Mouse (Mus musculus): Measurements from ENCODE around the gene Mylk4.

Gene Mylk4

DNA sequence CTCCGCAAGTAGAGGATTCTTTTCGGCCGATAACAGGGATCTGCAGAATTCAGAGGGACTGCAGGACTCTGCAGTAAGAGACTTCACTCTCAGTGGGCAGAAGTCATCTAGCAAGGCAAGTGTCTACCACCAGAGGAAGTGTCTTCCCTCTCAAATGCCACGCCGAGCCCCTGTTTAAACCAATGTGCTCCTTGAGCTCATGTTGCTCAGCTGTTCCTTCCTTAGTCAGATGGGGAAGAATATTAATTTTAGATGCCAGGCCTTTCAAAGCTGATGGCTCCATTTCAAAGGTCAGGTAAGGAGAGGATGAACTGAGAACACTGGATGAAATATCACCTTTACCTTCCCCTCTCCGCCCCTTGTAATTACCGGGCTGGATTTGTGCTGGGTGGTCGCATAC is at the start of gene Mylk4:
TSS of gene Mylk4 (minus strand) at position 139 of the 400 bp plus-strand sequence.
- no peak for DNase-seq

GRCm38 (mm10) chr13:32833237-32833636 is 49.5 kb upstream of the Mylk4 start:
- no peak for DNase-seq

DNA sequence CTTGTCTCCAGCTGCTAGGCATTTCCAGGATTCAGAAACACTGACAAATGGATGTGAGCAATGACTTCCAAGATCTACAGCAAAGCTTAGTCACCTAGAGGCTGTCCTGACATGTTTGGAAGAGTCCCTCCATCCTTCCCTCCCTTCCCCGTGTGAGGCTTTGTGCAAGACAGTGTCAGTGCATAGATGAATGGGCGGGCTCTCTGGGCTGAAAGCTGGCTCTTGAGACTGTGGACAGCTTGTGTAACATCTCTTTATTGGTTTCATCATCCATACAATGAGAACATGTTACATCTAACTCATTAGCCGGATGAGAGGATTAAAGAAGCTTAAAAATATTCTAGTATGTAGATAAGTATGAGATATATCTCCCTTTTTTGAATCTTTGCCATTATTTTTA is 49.0 kb upstream of the Mylk4 start:
- no peak for DNase-seq

DNA sequence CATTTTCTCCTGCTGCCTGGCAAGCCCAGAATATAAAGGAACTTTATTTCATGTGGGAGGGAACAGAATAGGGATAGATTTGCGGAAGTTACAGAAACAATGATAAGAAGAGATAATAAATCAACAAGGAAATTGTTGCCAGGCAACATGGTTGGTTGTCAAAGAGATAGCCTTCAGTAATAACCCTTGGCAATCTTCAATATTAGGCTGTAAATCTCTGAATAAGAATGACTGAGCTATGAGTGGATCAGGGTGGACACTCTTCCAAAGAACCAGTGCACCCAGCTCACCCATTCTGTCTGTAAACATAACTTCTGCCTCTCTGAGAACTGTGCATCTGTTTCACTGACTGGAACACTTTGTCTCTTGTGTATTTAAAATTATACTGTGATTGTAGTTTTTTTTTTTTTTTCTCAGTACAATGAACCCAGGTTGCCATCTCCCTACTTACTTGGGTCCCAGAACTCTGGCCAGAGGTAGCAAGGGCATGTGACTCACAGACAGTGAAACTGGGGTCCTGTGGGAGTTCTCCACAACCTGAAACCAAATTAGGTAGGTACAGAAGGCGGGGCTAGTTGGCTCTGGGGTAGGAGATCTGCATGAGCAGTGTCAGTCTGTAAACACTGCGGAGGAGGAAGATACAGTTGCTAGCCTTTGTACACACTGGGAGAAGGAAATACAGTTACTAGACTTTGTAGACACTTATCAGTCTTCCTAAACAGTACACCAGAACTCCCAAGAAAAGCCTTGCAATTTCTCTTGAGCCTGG is 47.9 kb upstream of the Mylk4 start:
- no peak for DNase-seq

DNA sequence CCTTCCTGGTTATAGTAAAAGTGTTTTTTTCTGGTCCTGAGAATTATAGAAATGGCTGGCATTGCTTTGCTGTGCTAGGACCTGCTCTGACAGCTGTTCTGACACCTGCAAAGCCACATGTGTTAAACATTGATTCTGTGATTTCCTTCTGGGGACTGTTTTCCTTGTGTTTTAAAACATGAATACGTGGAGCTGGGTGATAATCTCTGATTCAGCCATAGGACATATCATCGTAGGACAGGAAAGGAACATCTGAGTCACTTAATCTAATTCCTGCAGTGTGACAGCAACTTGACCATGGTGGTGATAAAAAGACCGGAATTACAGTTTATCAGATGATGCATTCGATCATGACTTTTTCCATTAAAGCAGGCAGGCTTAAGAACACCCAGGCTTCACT is 45.1 kb upstream of the Mylk4 start:
- no peak for DNase-seq

- peak; percentile 65 for DNase-seq
Observed at GRCm38 (mm10) chr13:32827951-32828350, 44.2 kb upstream of the Mylk4 start.

GRCm38 (mm10) chr13:32827111-32827822 is 43.5 kb upstream of the Mylk4 start:
- no peak for DNase-seq

DNA sequence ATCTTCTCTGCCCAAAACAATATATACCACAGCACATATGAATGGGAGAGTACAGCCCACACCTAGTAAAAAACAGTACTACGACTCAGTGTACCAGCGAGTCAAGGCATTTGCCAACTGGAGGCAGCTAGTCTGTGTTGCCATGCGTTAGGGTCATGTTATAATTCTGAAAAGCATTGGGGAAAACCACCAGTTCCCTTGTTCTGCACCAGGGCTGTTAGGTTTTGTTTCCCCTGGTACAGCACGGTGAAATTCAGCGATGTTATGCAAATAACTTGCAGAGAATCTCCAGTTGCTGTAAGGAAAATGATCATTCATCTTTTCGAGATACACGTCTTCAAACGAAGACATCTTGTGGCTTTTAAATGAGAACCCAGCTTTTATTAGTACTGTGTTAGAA is 41.8 kb upstream of the Mylk4 start:
- no peak for DNase-seq

DNA sequence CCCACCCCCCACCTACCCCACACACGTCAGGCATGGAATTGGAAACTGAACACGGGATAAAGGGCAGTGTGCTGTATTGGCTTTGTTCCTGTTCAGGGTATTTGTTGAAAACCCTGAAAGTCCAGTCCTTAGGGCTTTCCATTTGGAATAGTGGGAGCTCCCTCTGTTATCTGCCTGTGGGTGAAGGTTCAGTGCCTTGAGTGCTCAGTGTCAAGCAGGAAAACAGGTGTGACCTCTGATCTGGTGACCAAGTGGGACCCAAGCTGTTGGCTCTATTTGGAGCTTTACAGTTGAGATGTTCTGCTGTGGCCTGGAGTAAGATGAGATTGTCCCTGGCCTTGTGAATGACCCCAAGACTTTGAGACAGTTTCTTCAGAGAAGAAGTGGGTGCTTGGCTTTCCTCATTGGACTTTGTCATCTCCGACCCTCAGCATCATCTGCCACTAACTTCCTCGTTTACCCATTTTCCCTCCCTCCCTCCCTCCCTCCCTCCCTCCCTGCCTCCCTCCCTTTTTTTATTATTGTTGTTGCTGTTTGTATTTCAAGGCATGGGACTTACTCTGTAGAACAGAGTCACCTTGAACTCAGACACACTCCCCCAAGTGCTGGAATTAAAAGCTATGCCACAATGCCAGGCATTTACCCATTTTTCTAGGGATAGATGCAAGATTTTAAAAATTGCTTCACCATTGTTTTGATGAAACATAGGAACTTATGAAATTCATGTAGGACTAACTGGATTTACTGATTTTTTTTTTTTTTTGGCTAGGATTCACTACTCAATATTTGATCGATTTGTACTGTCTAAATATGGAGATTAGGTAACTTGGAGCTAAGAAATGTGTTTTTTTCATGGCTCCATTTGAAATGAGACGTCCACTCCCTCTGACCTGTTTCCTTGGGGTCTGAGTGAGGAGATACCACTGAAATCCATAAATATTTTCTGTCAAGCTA is 40.9 kb upstream of the Mylk4 start:
- DNase-seq: no peak

DNA sequence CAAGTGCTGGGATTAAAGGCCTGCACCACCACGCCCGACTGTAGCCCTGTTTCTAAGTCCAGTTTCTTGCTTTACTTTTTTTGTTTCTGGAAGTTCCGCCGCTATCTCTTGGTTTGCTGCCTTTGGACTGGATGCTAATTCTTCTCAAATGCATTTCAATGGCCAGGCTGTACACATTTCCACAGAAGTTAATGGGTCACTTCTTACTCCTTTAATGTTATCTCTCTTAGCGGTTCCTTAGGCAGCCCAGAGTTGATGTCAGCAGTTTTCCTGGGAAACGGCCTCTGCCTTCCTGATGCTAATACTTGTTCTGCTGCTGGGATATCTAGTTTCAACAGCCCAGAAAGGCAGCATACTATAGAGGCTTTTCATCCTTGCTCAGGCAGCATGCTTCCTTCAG is 39.4 kb upstream of the Mylk4 start:
- no peak for DNase-seq

GRCm38 (mm10) chr13:32821671-32822070 is 37.9 kb upstream of the Mylk4 start:
- no peak for DNase-seq

- DNase-seq: no peak
Observed at GRCm38 (mm10) chr13:32819926-32820325, 36.2 kb upstream of the Mylk4 start.

GRCm38 (mm10) chr13:32819241-32819640 is 35.5 kb upstream of the Mylk4 start:
- no peak for DNase-seq

GRCm38 (mm10) chr13:32807624-32808023 is 23.9 kb upstream of the Mylk4 start:
- no peak for DNase-seq

- DNase-seq: no peak
Observed at GRCm38 (mm10) chr13:32806820-32807219, 23.1 kb upstream of the Mylk4 start.

- DNase-seq: no peak
Observed at GRCm38 (mm10) chr13:32803701-32804345, 20.1 kb upstream of the Mylk4 start.

DNA sequence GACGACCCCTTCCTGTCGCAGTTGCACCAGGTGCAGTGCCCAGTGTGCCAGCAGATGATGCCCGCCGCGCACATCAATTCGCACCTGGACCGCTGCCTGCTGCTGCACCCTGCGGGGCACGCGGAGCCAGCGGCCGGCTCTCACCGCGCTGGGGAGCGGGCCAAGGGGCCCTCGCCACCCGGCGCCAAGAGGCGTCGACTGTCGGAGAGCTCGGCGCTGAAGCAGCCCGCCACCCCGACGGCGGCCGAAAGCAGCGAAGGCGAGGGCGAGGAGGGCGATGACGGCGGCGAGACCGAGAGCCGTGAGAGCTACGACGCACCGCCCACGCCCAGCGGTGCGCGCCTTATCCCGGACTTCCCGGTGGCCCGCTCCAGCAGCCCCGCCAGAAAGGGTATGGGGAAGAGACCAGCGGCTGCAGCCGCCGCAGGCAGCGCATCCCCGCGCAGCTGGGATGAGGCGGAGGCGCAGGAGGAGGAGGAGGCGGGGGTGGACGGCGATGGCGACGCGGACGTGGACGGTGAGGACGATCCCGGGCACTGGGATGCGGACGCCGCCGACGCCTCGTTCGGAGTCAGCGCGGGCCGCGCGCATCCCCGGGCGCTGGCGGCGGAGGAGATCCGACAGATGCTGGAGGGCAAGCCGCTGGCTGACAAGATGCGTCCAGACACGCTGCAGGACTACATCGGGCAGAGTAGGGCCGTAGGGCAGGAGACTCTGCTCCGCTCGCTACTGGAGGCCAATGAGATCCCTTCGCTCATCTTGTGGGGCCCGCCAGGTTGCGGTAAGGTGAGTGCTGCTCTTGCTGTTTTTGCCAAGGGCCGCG is 18.7 kb upstream of the Mylk4 start, which contains the start of gene D930007J09Rik:
TSS of gene D930007J09Rik (minus strand) at position 591 of the 823 bp plus-strand sequence.
- peak; percentile 26 for DNase-seq

DNA sequence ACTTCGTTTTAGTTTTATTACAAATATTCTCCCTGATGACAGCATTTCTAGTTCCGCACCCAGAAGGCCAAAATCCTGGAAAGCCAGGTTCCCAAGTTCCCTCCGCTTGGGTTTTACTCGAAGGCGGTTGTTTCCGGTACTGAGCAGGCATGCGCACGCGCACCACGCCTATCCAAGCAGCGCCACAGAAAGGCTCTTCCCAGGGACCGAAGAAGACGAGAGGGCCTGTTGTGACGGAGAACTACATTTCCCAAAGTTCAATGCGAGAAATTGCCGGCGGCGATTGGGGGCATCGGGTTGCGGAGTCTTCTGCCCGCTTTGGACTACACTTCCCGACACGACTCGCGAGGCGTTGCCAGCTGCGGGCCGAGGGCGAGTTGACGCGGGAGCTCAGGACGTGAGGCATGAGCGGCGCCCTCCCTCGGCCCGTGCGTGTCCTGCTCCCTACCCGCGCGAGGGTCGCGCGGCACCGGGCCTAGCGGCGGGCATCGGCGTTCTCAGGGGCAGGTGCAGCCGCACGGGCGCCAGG is 18.0 kb upstream of the Mylk4 start, which contains the start of gene Wrnip1:
TSS of gene Wrnip1 (plus strand) at position 346 of the 529 bp plus-strand sequence.
- peak; percentile 99 for DNase-seq

DNA sequence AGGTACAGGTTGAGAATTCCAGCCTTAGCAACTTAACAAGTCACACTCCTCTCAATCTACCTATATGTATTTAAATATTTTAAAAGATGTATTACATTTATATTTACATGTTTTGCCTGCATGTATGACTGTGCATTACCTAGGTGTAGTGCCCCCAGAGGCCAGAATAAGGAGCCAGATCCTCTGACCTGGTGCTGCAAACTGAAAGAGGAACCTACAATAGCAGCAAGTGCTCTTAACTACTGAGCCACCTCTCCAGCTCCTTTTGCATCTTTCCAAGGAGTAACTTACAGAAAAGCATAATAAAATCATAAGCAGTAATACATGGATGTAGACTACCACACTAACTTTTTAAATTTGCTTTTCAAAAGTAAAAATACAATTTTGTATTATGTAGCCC is 17.1 kb upstream of the Mylk4 start:
- DNase-seq: peak; percentile 27

GRCm38 (mm10) chr13:32799131-32799530 is 15.4 kb upstream of the Mylk4 start:
- peak; percentile 57 for DNase-seq

DNA sequence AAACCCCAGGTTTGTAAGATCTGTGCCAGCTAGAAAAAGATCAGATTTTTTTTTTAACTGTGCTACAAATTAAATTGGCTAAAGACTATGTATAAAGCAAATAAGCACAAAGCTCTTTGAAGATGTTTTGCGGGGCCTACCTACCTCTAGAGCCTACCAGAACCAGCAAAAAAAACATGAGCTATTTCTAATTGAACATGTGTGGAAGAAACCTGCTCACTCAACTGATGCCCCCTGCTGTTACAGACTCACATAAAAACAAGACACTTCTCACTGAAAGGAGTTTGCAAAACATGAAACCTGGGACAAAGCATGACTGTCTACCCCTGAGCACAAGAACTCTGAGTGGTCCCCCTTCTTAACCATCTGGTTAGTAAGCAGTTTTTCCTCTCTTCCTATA is 13.3 kb upstream of the Mylk4 start:
- DNase-seq: peak; percentile 28
